Mouse (Mus musculus): ENCODE data around the gene Meis1.

The Meis1 gene

DNA sequence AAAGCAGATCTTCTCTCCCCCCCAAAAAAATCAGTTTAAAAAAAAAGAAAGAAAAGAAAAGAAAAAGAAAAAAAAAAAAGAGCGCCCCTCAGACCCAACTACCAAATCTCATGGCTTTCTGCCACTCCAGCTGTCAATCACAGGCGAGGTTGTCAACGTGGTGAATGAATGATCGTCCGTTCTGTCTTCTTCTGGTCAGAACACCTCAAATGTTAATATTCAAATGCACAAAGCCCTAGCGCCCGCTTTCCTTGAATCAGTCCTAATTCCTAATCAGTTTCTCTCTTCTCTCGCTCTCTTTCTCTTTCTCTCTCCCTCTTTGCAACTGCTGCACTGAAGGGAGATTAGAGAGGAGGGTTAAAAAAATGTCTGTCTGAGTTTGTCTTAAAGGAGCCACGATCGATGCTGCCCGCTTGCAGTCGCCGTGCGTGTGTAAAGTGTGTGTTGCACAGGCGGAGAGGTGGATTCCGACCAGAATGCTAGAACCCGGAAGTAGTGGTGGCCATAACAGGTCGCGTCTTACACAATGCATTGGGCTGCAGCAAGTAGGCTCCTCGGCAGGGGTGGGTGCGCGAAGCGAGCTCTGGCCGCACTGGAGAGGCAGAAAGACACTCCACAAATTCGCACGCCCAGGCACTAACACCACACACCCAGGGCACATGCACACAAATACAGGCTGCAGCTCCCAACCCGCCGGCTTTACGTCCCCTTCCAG lies at the start of gene Meis1:
TSS of gene Meis1 (minus strand) at position 497 of the 715 bp plus-strand sequence.
- in situ Hi-C loops (cut with MboI, MseI), result loop anchor here in 1 of 2 experiments (25.0 kb wide), 1 partner anchor 1731 kb away; no protein-coding TSS in a partner anchor

DNA sequence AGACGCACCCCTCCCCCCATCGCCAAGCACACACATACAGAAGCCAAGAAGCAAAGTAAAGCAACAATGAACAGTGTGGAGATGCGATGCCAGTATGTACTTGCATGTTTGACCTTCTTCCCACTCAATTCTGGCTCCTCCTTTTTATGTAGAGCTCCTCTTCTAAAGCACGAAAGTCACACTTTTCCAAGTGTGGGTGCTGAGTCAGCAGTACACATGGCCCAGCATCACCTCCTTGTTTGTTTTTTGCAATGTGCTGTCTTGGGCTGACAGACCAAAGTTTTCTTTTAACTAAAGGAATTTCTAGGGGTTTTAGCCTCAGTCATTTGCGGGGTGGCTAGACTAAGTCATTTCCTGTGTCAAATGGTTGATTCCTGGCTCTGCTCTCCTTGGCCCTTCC lies 48.5 kb upstream of the Meis1 start:
- in situ Hi-C loops (cut with MboI, MseI), result loop anchor here in 1 of 2 experiments (10.0 kb wide), 1 partner anchor 1287 kb away; no protein-coding TSS in a partner anchor

DNA sequence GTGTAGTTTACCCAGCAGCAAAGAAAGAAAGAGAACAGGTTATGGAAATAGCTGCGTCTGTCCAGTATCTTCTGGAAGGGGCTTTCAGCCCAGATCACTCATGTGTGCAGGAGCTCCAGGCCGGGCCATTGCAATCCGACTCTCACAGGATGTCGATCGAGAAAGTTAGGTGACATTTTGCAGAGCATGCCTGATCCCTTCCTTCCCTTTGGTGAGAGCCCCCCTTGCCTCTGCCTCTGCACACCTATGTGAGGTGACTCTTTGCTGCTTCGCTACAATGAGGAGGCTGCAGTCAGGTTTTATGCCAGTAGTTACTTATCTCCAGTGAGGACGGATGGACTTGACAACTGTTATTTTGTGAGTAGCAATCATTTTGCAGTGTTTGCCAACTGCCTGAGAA lies 30.5 kb upstream of the Meis1 start:
- in situ Hi-C loops (cut with MboI, MseI), result loop anchor here in 1 of 2 experiments (10.0 kb wide), 1 partner anchor 716 kb away; no protein-coding TSS in a partner anchor

DNA sequence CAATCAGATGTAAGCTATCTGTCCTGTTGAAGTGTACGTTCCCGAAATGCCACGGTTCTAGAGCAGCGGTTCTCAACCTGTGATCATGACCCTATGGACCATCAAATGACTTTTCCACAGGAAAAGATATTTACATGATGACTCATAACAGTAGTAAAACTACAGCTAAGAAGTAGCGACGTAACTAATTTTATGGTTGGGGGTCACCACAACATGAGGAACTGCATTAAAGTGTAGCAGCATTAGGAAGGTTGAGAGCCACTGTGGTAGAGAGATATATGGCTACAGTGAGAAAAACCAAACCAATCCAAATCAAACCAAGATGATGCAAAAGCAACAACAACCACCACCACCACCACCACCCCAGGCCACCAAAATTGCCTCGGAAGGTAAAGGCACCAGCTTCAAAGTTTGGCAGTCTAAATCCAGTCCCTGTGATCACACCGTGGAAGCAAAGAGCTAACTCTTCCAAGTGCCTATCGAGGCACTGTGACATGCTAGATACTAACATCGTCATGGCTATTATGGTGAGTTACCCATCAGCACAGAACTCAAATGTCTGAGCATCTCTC lies 17.9 kb upstream of the Meis1 start:
- in situ Hi-C loops (cut with MboI, MseI), result loop anchor here in 1 of 2 experiments (10.0 kb wide), 1 partner anchor 1742 kb away; no protein-coding TSS in a partner anchor

DNA sequence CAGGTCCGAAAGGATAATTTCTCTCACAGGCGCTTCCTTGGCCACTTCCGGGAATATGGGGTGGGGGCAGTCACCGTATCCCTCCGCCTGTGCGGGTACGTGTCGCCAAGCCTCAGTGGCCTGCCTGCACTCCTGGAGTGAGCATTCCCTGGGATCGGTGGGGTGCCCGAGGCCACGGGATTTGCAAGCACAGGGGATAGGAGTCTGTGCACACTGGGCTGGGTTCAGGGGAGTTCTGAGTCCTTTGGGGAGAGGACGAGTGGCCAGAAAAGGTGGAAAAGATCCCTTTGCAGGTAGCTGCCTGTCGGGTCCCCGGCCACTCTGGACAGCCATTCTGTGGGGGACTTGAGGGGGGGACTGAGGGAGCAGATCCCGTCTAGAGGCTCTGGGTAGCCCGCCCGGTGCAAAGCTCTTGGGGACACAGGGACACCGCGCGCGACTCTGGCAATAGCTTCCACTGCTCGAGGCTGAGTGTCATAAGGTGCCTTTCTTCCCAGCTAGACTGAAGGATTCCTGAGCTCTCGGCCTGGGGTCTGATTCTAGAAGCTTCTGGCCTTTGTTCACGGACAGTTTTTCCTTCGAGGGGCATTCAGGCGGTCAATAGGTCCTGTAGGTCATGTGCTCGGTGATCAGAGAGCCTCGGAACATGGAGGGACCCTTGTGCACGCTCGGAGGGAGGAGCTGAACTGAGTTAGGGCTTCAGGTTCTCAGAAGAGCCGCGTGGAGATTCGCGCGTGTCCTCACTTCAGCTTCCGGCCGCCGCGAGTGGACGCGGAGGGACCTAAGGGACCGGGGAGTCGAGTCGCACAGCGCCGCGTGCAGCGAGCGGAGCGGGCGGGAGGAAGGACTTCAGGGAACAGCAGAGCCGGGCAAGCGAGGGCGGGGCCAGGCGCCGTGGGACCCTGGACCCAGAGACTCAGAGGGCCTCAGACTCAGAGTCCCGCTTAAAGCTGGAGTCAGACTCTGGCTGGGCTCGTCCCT lies 8.1 kb upstream of the Meis1 start:
- in situ Hi-C loops (cut with MboI, MseI), result no loop called here

DNA sequence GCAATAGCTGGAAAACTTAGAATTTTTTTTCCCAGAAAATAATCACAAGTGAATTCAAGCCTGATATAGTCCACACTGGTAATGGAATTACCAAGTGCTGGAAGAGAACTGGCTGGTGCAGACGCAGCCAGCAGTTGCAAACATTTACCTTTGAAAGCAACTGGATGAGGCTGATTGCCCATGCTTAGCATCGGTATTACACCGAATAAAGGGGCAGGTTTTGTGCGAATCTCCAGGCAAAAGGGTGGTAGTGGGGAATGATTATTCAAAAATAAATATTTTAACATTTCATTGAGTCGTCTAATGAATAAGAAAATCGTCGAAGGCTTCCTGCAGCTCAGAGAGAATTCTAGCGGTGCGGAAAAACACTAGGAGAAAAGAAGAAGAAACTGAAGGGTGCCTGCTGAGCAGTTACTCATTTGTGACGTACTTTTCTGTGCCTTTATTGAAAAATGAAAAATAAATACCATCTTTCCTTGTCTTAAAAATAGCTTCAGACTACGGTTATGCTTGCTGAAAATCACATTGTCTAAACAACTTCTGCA lies 7.3 kb upstream of the Meis1 start:
- in situ Hi-C loops (cut with MboI, MseI), result no loop called here

DNA sequence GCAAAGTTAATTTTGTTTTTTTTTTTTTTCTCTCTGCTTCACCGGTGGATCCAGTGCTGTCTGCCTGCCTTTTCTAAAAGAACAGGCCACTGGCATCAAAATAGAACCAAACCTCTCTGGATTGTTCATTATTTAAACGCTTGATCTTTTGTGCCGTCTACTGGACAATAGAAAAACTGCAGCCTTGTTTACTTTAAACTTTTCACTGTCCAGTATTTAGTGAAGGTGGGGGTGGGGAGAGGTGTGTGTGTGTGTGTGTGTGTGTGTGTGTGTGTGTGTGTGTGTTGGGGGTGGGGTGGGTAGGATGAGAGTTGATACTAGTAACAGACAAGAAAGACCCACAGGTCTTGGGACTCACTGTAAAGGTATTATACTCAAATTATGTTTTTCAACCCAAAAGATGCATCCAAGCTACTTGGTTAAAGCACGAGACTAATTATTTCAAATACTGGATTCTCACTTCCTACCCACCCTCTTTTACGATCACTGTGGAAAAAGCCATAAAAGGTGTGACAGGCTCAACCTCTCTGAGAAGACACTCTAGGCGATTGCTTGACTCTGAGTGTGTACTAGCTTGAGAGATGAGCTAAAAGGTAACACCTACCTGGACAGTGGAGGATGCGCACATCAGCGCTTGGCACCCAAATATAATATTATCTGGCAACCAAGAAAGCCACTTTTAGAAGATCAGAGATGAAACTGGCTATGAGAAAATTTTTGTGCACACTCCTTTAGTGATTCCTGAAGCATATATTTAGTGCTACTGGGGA lies 5.9 kb upstream of the Meis1 start:
- in situ Hi-C loops (cut with MboI, MseI), result loop anchor here in 1 of 2 experiments (25.0 kb wide), 1 partner anchor 1737 kb away; no protein-coding TSS in a partner anchor

DNA sequence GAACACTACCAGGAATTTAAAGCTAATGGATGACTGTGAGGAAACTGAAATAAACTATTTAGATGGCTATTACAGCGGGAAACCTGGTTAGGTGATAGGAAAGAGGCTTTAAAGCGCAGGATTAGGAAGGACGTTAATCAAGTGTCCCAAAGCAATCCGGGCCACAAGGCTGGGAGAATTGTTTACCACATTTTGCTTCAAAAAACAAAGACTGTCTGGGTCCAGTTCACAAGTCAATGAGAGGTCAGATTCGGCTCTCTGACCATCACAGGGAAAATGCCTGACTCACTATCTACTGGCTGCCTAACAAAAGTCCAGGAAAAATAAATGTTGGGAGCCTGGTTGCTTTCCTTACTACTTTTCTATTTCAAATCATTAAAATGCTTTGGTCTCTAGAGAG lies 4.6 kb upstream of the Meis1 start:
- in situ Hi-C loops (cut with MboI, MseI), result loop anchor here in 1 of 2 experiments (25.0 kb wide), 1 partner anchor 1736 kb away; no protein-coding TSS in a partner anchor

DNA sequence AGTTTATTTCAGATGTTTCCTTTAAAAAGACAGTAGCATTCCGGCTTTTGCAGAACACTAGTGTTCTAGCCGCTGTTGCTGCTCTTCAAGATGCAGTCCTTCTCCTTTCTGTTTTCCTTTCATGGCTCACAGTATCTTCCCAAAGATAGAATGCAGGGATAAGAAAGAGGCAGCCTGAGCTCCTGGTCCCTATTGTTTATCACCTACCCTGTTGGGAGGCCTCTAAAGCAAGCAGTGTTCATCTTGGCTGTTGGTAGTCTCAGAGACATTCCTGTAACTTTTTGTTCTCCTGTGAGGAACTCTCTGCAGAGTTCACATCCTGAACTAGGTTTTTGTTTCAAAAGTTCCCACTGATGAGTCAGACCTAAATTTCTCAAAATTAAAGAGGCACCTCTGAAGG lies 3.8 kb upstream of the Meis1 start:
- in situ Hi-C loops (cut with MboI, MseI), result loop anchor here in 1 of 2 experiments (25.0 kb wide), 1 partner anchor 1735 kb away; no protein-coding TSS in a partner anchor

DNA sequence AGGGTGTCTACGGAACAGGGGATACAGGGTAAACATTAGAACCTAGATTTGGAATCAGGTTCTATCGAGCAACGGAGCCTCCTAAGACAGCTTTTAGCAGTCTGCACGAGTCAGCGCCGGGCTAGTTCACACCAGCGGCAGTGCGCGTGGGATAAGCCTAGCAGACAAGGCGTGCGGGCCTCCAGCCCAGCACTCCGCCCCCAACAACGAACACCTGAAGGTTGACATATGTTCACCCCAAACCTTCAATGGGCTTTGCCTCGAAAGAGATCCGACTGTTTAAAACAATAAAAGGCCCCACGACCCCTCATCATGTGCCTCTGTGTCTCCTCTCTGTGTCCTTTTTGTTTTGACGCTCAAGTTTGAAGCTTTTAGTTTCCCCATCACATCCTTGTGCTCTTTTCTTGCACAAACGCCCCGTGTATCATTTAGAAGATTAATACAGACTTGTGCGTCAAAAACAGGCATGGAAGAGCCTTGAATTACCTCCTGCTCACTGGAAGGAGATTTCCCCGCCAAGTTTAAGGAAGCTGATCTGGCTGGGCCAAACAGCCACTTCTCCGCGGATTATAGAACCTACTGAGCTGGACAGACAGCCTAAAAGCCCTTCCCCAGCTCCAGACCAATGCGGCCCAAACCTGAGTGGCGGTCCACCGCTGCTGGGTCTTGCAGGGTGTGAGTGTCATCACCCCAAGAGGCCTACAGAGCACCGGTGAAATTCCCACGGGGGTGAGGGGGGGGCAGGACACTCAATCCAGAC lies 2.3 kb upstream of the Meis1 start:
- in situ Hi-C loops (cut with MboI, MseI), result loop anchor here in 1 of 2 experiments (25.0 kb wide), 1 partner anchor 1734 kb away; no protein-coding TSS in a partner anchor

DNA sequence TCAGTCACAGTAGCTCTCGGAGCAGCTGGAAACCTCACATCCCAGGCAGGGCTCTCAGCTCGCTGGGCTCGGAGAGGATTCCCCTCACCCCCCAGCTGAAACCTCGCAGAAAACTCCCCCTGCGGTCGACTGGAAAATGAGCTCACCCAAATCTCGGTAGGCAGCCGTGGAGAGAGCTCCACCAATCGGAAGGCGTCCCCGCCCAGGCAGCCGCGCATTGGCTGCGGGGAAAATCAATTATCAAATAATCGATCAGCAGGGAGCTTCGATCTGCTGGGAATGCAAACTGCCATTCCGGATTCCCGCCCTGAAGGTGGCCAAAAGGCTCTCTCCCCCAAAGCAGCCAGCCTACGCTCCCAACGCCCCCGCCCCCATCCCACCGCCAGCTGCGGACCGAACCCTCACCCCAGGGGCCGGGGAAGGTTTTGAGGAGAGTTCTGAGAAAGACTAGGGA lies 1.6 kb upstream of the Meis1 start:
- in situ Hi-C loops (cut with MboI, MseI), result loop anchor here in 1 of 2 experiments (25.0 kb wide), 1 partner anchor 1733 kb away; no protein-coding TSS in a partner anchor

DNA sequence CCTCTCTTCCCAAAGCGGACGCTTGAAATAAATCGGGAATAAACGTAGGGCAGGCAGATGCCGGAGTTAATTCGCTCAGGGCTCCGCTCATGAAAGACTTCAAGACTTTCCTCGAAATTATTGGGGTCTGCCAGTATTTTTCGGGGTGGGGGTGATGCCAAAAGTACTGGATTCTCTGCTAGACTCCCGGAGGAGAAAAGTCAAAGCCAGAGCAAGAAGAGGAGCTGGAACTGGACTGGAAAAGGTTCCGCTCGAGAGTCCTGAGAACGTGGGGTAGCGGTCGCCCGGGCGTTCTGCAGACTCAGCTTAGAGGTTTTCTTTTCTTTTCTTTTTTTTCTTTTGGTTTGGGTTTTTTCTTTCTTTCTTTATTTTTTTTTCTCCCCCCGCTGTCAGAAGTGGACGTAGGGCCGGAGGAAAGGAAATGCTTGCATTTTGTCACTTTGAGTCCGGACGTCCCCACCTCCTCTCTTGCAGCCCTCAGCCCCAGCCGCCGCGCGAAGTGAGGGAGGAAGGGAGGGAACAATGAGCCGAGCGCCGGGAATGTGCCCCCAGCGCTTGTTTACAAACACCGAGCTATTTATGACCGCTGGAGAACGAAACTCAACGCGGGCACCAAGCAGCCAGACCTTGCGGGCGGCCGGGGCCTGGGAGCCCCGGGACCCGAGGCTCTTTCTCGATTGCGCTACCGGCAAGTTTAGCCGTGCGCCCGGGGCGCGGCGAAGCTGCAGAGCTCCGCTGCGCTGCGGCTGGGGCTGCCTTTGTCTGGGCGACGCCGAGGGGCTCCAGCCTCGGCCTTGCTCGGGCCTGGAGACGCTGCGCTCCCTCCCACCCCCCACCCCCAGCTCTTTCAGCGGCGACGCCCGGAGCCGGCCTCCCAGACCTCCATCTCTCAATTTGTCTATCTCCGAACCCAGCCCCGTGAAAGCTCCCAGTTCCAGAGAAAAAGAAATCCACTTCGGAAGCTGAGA lies 703 bp upstream of the Meis1 start:
- in situ Hi-C loops (cut with MboI, MseI), result loop anchor here in 1 of 2 experiments (25.0 kb wide), 1 partner anchor 1732 kb away; no protein-coding TSS in a partner anchor

DNA sequence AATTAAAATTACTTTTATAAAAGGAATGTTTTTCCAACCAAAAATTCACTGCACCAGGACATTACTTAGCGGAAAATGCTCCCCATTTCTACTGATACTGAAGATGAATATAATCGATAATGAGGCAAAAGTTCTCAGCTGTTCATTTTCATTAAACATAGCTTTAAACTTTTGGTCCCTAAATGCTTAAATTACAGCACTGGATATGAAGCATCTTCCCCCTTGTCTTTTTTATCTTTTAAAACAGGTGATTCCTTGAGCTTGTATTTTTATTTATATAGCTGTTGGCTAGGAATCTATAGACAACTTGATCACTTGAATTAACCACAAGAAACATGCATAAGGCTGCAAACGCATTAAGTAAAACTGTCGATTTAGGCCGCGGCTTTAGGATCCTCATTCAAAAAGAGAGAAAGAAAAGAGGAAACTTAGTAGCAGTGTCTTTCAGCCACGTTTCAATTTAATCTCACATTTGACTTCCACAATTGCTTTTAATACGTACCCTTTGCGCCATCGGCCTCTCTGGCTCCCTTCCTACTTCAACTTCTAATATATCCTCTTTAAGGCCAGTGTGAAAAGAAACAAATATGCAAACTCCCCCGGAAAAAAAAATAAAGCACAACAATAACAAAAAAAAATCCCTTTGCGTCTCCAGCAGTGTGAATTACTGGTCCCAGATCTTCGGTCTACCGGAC lies 919 bp downstream of the Meis1 start:
- in situ Hi-C loops (cut with MboI, MseI), result loop anchor here in 1 of 2 experiments (25.0 kb wide), 1 partner anchor 1731 kb away; no protein-coding TSS in a partner anchor

DNA sequence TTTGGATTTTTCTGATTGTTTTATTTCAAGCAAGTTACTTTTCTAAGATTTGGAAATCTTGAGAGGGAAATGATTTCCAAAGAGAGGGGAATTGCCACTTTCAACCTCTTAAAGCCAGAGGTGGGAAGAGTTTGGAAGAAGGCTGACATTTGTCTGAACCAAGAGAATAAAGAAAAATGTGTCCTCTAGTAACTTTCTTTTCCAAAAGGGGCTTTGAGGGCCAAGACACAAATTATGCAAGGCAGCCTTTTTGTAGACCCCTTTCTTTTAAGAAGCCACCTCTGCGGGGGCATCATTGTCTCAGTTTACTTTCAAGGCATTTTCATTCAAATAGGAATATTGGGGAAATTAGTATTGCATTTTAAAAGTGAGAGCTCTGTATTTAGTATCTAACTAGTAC lies 1.5 kb downstream of the Meis1 start:
- in situ Hi-C loops (cut with MboI, MseI), result loop anchor here in 1 of 2 experiments (25.0 kb wide), 1 partner anchor 1730 kb away; no protein-coding TSS in a partner anchor

DNA sequence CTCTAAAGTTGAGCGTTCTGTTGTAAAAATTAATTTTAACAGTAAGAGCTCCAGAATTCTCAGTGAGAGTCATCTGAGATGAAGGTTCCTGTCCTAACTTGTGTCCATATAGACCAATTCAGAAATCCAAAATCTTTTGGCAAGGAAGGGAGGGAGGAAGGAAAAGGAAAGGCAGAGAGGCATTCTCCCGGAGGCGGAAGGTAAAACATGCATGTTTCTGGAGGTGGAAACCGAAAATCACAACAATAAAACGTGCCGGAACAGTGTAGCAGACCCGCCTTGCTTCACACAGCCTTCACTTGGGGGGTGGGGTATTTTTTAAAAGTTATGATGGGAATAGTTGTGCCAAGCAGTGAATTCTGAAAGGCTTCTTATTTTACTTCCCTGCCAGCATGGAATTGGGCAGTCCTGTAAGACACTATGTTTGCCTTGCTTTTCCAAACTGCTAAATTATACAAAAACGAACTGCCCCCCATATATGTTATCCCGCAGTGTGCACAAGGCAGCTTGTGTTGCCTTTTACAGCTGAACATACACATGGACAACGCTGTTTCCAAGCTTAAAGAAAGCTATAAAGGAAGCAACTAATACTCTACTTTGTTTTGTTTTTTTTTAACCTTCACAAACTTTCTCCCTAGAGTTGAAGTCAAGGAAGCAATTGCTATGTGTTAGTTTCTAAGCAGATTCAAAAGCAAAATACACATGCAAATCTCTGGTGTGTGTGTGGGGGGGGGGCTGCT lies 2.1 kb downstream of the Meis1 start:
- in situ Hi-C loops (cut with MboI, MseI), result loop anchor here in 1 of 2 experiments (25.0 kb wide), 1 partner anchor 1729 kb away; no protein-coding TSS in a partner anchor

DNA sequence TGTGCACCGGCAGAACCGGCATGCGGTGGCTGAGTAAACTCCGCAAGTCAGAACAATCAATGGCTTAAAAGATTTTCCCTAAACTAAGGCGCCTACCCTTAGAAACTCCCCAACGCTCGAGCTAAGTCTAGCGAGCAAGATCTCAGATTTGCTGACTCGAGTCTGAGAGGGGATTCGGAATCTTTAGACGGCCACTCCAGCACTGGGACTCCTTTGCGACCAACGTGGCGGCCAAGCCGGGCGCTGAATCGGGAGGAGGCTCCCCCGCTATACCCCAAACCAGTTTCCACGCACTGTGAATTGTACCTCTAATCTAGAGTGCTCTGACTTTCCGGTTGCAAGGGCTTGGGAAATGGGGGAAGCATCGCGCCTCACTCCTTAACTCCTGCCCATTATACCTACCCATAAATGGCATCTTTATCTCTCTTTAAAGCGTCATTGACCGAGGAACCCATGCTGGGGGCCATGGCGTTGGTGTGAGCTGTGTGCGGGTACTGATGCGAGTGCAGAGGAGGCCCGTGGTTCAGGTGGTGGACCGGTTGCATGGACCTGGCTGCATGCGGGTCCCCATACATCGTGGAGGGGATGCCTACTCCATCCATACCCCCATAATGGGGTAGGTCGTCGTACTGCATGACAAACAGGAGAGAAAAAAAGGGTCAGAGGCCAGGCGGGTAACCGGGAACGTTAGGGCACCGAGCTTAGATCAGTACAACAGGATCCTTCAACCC lies 2.9 kb downstream of the Meis1 start:
- in situ Hi-C loops (cut with MboI, MseI), result loop anchor here in 1 of 2 experiments (25.0 kb wide), 1 partner anchor 1729 kb away; no protein-coding TSS in a partner anchor
